Mouse (Mus musculus) embryonic facial prominence, embryonic 11.5 days (tissue): ENCODE data around the gene Dph1. TPM values are rescaled to one million over a fixed set of nuclear protein-coding genes. Genes with fewer than 3 reads are reported as not detected.
A peak's percentile ranks its signal among the peaks of the same experiment; 100 is the strongest.

Experiments
- ATAC-seq: fragments of 200-750 bp; cut with Nextera tagmentation; replicated peaks from 2 replicates; pipeline ENCODE4 v1.8.0; 2017; ENCODE audit warnings: low read depth; ENCODE audit not compliant: insufficient number of reproducible peaks, low FRiP score, low TSS enrichment
- DNase-seq: peaks from one replicate; pipeline ENCODE4 v3.0.0-alpha.2; 2015; ENCODE audit warnings: low spot score
- H3K27ac ChIP-seq: fragments of 300-500 bp; sonication (generic); replicated peaks from 2 replicates; pipeline ENCODE4 v1.5.1; 2014; ENCODE audit warnings: mild to moderate bottlenecking, low read depth, low read length, control low read depth
- H3K27me3 ChIP-seq: fragments of 300-500 bp; sonication (generic); 2 replicates; pipeline ENCODE4 v1.6.1; 2014; ENCODE audit warnings: mild to moderate bottlenecking, low read length, moderate library complexity, mixed read lengths; ENCODE audit not compliant: control insufficient read depth, insufficient read depth
- H3K36me3 ChIP-seq: fragments of 300-500 bp; sonication (generic); replicated peaks from 2 replicates; pipeline ENCODE4 v1.6.1; 2014; ENCODE audit warnings: low read depth, mild to moderate bottlenecking, low read length, moderate library complexity, mixed read lengths; ENCODE audit not compliant: control insufficient read depth, insufficient read depth
- H3K4me1 ChIP-seq: fragments of 300-500 bp; sonication (generic); 2 replicates; pipeline ENCODE4 v1.6.1; 2014; ENCODE audit warnings: low read length, mixed read lengths; ENCODE audit not compliant: control insufficient read depth, insufficient read depth
- H3K4me2 ChIP-seq: fragments of 300-500 bp; sonication (generic); 2 replicates; pipeline ENCODE4 v1.6.1; 2014; ENCODE audit warnings: low read depth, mild to moderate bottlenecking, control low read depth, low read length, moderate library complexity
- H3K4me3 ChIP-seq: fragments of 300-500 bp; sonication (generic); 2 replicates; pipeline ENCODE4 v1.5.1; 2014; ENCODE audit warnings: low read depth, low read length, control low read depth
- H3K9ac ChIP-seq: fragments of 300-500 bp; sonication (generic); replicated peaks from 2 replicates; pipeline ENCODE4 v1.6.1; 2014; ENCODE audit warnings: mild to moderate bottlenecking, control low read depth, low read length
- H3K9me3 ChIP-seq: fragments of 300-500 bp; sonication (generic); replicated peaks from 2 replicates; pipeline ENCODE4 v1.6.1; 2016; ENCODE audit warnings: mild to moderate bottlenecking, low read length, inconsistent platforms, mixed read lengths; ENCODE audit not compliant: control insufficient read depth
- WGBS: fragments of 180-500 bp; shearing (Covaris S2); extraction: QIAGEN DNeasy Blood & Tissue Kit; methylation state at CpG from one replicate; pipeline ENCODE4 v1.1.7; 2014; 5-methylcytosine and 5-hydroxymethylcytosine counted together
- polyA plus RNA-seq: library from polyadenylated mRNA; unstranded; fragments of >200 nt; fragmentation: Nextera tagmentation; extraction: Ambion mirVana; gene quantifications from 2 replicates; pipeline ENCODE4 v1.2.1, GENCODE M21; 2014

Gene Dph1
- polyA plus RNA-seq, 1 experiment from 2014 or later: 20.0 TPM

- Histone ChIP-seq H3K36me3 (no peaks in the 10 kb centered on the region), H3K9ac (no peak overlapping the region), H3K27me3 (no peaks in the 10 kb centered on the region), H3K4me3 (no peak overlapping the region), H3K4me2 (no peak overlapping the region), H3K4me1 (peaks cover 16% of the 10 kb centered on the region), H3K9me3 (no peaks in the 10 kb centered on the region), H3K27ac (no peak overlapping the region)
- DNase-seq: no peak
- 93% methylated on average over 1 of the region's 1 CpGs for WGBS
- ATAC-seq: no peak
Measured at GRCm38 (mm10) chr11:75150346-75150745, 40.7 kb downstream of the Dph1 start.

GRCm38 (mm10) chr11:75148332-75149035 lies 42.6 kb downstream of the Dph1 start:
- H3K9me3 ChIP-seq: no peaks in the 10 kb centered on the region
- no peak overlapping the region; the same call in 1 of the 2 replicates for H3K4me2 ChIP-seq
- no peak overlapping the region for H3K9ac ChIP-seq
- H3K4me3 ChIP-seq: no peak overlapping the region
- no peaks in the 10 kb centered on the region for H3K27me3 ChIP-seq
- no peaks in the 10 kb centered on the region; the same call in 1 of the 2 replicates for H3K36me3 ChIP-seq
- 80% methylated on average over 11 of the region's 11 CpGs for WGBS
- peak overlapping the region; percentile 59 for H3K27ac ChIP-seq
- DNase-seq (no peak), ATAC-seq (no peak)
- peaks cover 16% of the 10 kb centered on the region for H3K4me1 ChIP-seq

GRCm38 (mm10) chr11:75147846-75148168 lies 43.2 kb downstream of the Dph1 start:
- WGBS: 26% methylated on average over 3 of the region's 3 CpGs
- Histone ChIP-seq H3K9ac (no peak overlapping the region), H3K27ac (peak overlapping the region; percentile 59), H3K4me3 (no peak overlapping the region), H3K27me3 (no peaks in the 10 kb centered on the region), H3K4me1 (peaks cover 16% of the 10 kb centered on the region), H3K4me2 (no peak overlapping the region), H3K36me3 (no peaks in the 10 kb centered on the region; the same call in 1 of the 2 replicates), H3K9me3 (no peaks in the 10 kb centered on the region)
- ATAC-seq: peak; percentile 68
- peak; percentile 59 for DNase-seq

- no peaks in the 10 kb centered on the region; the same call in 1 of the 2 replicates for H3K36me3 ChIP-seq
Measured at GRCm38 (mm10) chr11:75147106-75147845, 43.8 kb downstream of the Dph1 start.

GRCm38 (mm10) chr11:75145841-75146240 lies 45.2 kb downstream of the Dph1 start:
- H3K9me3 ChIP-seq: no peaks in the 10 kb centered on the region
- no peak for DNase-seq
- no peaks in the 10 kb centered on the region for H3K27me3 ChIP-seq
- peaks cover 21% of the 10 kb centered on the region for H3K4me1 ChIP-seq
- no peak for ATAC-seq
- no peak overlapping the region for H3K4me2 ChIP-seq
- H3K27ac ChIP-seq: no peak overlapping the region
- H3K36me3 ChIP-seq: no peaks in the 10 kb centered on the region; the same call in 1 of the 2 replicates
- no peak overlapping the region for H3K4me3 ChIP-seq
- WGBS: 82% methylated on average over 2 of the region's 2 CpGs
- H3K9ac ChIP-seq: no peak overlapping the region

More at GRCm38 (mm10) chr11:75147106-75147845, 43.8 kb downstream of the Dph1 start:
- Histone ChIP-seq H3K9ac (no peak overlapping the region), H3K4me1 (peaks cover 16% of the 10 kb centered on the region), H3K9me3 (no peaks in the 10 kb centered on the region), H3K4me2 (no peak overlapping the region), H3K27ac (peak overlapping the region; percentile 59), H3K27me3 (no peaks in the 10 kb centered on the region), H3K4me3 (no peak overlapping the region)
- DNase-seq (peak; percentile 78), ATAC-seq (peak; percentile 87)
- 23% methylated on average over 11 of the region's 11 CpGs for WGBS

GRCm38 (mm10) chr11:75142749-75143148 lies 48.3 kb downstream of the Dph1 start:
- Histone ChIP-seq H3K9ac (no peak overlapping the region), H3K4me1 (peaks cover 14% of the 10 kb centered on the region), H3K27ac (0 out of 2 replicates have a peak overlapping the region, but pooled peaks have one; percentile 4), H3K9me3 (no peaks in the 10 kb centered on the region), H3K27me3 (no peaks in the 10 kb centered on the region), H3K36me3 (no peaks in the 10 kb centered on the region; the same call in 1 of the 2 replicates), H3K4me2 (no peak overlapping the region), H3K4me3 (no peak overlapping the region)
- 80% methylated on average over 4 of the region's 4 CpGs for WGBS
- ATAC-seq: no peak
- DNase-seq: no peak

- Histone ChIP-seq H3K4me2 (no peak overlapping the region), H3K27me3 (no peaks in the 10 kb centered on the region), H3K9me3 (no peaks in the 10 kb centered on the region), H3K27ac (peak overlapping the region; percentile 74), H3K4me3 (no peak overlapping the region), H3K4me1 (peaks cover 8% of the 10 kb centered on the region), H3K36me3 (no peaks in the 10 kb centered on the region; the same call in 1 of the 2 replicates), H3K9ac (no peak overlapping the region)
- WGBS: 24% methylated on average over 1 of the region's 1 CpGs
- DNase-seq (peak; percentile 71), ATAC-seq (no peak; the same call in 1 of the 2 replicates)
Measured at GRCm38 (mm10) chr11:75141913-75142312, 49.1 kb downstream of the Dph1 start.

GRCm38 (mm10) chr11:75141038-75141437 lies 50.0 kb downstream of the Dph1 start:
- DNase-seq (no peak), ATAC-seq (no peak)
- H3K27ac ChIP-seq: no peak overlapping the region
- H3K36me3 ChIP-seq: no peaks in the 10 kb centered on the region; the same call in 1 of the 2 replicates
- no peaks in the 10 kb centered on the region for H3K9me3 ChIP-seq
- peaks cover 5% of the 10 kb centered on the region for H3K4me1 ChIP-seq
- WGBS: 49% methylated on average over 3 of the region's 3 CpGs
- no peaks in the 10 kb centered on the region for H3K27me3 ChIP-seq
- no peak overlapping the region for H3K4me2 ChIP-seq
- no peak overlapping the region for H3K9ac ChIP-seq
- H3K4me3 ChIP-seq: no peak overlapping the region
